Mouse (Mus musculus) right cerebral cortex, postnatal 10 days (tissue): ENCODE data around the gene Zfp784.

Source experiments
- DNase-seq, 2 experiments: peaks; one replicate each; pipeline ENCODE4 v3.0.0; 2021; ENCODE audit warnings: low spot score in 2 of 2

Gene Zfp784

GRCm38 (mm10) chr7:4993347-4993998, 44.8 kb downstream of the Zfp784 start:
- DNase-seq = no peak

GRCm38 (mm10) chr7:4988250-4988649, 50.0 kb downstream of the Zfp784 start:
- DNase-seq = no peak
